Mouse (Mus musculus) gastrocnemius, postnatal 25 days (tissue): ENCODE results near the gene Gna13. TPM values are rescaled to one million over a fixed set of nuclear protein-coding genes. Genes with fewer than 3 reads are reported as not detected.

Source experiments
- DNase-seq: peaks from one replicate; pipeline ENCODE4 v3.0.0; 2022
- total RNA-seq, 2 experiments: library from RNA; stranded (reverse); gene quantifications; 1 replicate in 1 of 2; 2 replicates in 1 of 2; pipeline ENCODE4 v1.2.3; 2021

Gene Gna13
- total RNA-seq, 2 experiments from 2014 or later = 24.2 to 25.3 TPM

DNA sequence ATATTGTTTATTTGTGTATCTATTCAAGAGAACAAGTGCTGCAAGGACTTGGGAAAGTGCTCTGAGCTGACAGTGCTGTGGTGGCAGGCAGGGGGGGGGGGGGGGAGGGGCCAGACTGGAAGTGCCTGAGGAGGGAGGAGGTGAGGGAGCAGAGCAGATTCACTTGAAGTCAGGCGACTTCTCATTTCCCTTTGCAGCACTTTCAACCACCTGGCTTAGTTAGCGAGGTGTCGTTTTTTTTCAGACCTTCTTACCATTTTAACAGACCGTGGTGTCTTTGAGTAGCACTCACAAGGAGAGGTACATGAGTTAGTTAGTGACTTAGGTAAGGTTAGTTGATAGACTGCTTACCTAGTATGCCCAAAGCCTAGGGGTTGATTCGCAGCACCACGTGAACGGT, 12.8 kb downstream of the Gna13 start:
- no peak for DNase-seq

- no peak for DNase-seq
These were observed 14.0 kb downstream of the Gna13 start for GRCm38 (mm10) chr11:109376484-109377143.

GRCm38 (mm10) chr11:109377477-109377876, 14.8 kb downstream of the Gna13 start:
- DNase-seq = no peak

DNA sequence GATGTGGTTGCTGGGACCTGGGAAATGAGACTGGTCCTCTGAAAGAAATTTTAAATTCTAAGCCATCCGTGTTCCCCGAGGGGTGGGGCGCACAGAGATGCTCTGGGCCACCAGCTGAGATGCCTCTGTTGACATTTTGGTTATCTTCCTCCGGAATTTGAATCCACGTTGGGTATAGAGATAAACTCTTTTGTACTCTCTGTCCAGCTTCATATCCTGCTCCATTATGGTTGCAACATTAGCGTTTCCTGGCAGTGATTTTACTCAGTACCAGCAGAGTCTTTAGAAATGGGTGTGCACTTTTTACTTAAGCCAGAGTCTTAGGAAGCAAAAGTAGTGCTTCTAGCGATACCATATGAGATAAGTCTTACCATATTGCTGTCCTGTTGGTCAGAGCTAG, 15.4 kb downstream of the Gna13 start:
- DNase-seq = no peak

- DNase-seq = no peak
These were observed 18.0 kb downstream of the Gna13 start for GRCm38 (mm10) chr11:109380662-109381061.

DNA sequence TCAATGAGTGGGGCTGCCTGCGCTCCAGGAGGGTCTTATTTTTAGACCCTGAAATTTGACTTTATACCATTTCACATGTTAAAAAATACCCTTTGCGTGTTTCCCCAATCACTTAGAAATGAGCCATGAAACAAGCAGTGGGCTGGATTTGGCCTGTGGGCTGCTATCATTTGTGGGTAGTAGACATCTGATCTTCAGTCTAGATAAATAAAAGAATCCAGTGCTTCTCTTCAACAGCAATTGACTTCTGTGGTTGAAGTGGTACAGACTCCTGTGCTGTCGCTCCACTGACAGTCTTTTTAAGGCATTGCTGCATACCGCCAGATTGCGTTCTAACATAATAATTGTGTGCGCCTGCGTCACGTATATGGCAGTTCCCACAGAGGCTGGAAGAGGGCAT, 22.7 kb downstream of the Gna13 start:
- no peak for DNase-seq

DNA sequence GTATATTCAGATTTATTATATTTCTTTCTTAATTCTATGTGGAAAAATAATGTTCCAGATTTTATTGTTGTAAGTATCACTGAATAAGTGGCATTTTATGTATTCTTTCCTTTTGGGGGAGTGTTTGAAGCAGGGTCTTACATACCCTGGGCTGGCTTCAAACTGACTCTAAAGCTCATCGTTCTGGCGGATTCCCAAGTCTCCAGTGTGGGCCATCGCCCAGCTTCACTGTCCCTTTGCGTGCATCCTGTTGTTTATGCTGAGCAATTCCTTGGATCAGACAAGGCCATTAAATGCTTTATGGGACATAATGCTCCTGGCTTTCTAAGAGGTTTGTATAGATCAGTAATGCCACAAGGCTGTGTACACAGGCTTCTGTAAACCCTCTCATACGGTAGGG, 26.4 kb downstream of the Gna13 start:
- no peak for DNase-seq

DNA sequence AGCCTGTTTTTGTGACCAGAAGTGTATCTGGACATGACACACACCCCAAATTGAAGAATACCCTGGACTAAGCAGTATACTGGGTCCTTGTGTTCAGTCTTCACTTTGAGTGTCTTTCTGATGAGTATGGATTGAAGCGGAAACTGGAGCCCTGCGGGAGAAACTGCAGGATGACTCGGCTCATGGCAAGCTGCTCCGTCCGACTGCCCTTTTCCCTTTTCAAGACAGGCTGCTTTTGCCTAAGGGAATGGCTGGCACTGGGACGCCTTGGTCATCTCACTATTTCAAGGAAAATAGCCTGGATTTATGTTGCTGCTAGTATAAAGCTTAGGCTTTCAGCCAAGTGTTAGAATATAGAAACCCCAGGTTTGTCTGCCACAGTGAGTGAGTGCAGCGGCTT, 28.6 kb downstream of the Gna13 start:
- DNase-seq = no peak

- DNase-seq = no peak
These were observed 29.1 kb downstream of the Gna13 start for GRCm38 (mm10) chr11:109391760-109392159.

GRCm38 (mm10) chr11:109392601-109393000, 30.0 kb downstream of the Gna13 start:
- DNase-seq = no peak

- no peak for DNase-seq
These were observed 32.1 kb downstream of the Gna13 start for GRCm38 (mm10) chr11:109394758-109395157.

- DNase-seq = no peak
These were observed 32.7 kb downstream of the Gna13 start for GRCm38 (mm10) chr11:109395291-109395690.

DNA sequence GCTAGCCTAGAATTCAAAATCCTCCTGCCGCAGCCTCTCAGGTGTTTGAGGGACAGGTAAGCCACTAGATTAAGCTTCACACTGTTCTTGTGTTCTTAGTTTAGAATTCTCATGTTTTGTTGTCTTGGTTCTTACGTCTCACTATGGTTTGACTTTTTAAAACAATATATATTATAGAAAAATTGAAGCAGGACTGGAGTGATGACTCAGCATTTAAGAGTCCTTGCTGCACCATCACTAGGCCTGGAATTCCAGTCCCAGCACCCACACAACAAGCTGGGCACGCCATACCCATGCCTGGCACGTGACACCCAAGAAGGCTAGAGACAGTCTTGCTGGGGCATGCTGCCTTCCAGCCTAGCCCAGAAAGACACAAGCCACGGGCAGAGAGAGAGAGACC, 43.8 kb downstream of the Gna13 start:
- no peak for DNase-seq

DNA sequence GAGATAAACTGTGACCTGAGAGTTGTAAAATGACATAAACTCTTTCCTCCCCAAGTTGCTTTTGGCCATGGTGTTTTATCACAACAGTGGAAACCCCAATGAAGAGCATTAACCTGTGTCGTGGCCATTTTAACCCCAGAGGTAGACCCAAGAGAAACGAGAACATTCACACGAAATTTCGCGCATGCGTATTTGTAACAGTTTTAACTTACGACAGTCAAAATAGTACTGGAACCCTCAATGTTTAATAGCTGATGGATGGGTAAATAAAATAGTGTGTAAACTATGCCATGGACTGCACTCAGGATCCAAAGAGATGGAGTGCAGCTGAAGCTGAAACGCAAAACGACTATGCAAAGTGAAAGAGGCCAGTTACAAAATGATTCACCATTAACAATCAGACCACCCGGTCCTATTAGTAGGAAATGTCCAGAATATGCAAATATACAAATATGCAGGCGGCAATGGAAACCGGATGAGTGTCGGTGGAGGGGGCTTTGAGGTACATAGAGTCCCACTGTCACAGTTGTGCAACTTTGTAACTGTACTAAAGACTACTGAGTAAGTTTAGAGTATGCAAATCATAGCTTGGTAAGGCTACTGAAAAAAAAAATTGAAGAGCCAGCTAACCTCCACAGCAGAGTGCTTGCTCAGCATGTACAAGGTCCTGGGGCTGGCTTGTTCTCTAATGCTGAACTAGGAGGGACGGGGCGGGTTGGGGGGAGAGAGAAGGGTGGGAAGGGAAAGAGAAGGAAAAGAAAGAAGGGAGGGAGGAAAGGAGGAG, 47.8 kb downstream of the Gna13 start:
- no peak for DNase-seq

DNA sequence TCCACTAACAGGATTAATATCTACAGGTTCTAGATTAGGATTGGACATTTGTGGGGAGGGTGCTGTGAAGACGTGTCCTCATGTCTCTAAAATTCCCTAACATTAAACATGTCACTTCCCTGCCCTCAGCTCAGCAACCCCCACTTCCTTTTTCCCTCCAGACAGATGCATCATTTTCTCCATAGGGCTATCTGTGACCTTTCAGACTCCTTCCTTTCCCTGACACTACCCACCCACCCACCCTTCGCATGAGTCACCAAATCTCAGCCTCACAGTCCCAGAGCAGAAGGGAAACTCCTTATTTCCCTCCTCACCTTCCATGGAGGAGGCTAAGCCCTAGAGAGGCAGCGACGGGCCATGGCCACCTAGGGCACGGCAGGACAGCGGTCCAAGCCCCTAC, 51.0 kb downstream of the Gna13 start, which contains the start of gene 9930022D16Rik:
TSS of gene 9930022D16Rik (plus strand) at position 301 of the 400 bp plus-strand sequence.
- DNase-seq = no peak

DNA sequence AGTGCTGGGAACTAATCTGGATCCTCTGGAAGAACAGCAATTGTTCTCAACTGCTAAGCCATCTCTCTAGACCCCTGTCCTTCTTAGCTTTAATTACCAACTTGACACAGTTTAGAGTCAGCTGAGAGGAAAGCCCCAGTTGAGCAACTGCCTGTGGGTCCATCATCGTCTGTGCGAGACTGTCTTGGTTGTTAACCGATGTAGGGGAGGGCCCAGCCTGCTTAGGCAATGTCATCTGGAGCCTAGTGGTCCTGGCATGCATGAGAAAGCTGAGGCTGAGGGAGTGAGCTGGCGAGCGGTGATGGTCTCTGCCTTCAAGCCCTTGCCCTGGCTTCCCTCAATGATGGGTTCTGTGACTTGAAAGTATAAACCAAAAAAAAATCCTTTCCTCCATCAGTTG, 52.2 kb downstream of the Gna13 start:
- DNase-seq = no peak

- DNase-seq = no peak
These were observed 54.2 kb downstream of the Gna13 start for GRCm38 (mm10) chr11:109416709-109417420.

DNA sequence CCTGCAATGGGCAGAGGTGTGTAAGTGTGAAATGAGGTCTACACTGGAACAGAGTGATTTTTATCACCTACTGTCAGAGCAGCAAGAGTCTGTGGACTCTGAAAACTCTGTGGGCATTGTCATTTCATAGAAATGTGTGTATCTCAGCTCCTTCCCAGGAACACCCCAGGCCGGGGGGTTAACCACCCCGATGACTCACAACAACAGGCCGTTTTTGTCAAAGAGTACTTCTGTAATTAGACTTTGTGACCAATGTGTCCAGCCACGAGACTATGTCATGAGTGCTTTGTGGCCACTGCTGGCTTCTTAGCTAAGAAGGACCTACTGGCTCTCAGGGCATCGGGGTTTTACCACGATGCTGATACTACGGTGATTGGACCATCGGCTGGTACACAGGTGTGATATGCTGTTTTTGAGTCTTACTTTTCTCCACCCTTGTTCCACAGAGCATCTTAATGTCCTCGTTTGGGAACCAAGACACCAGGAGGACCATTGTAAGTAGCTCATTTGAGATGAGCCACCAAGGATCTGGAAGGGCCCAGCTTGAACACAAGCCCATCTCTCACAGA, 54.9 kb downstream of the Gna13 start:
- DNase-seq = no peak

GRCm38 (mm10) chr11:109419461-109419860, 56.8 kb downstream of the Gna13 start:
- no peak for DNase-seq

- no peak for DNase-seq
These were observed 57.4 kb downstream of the Gna13 start for GRCm38 (mm10) chr11:109419961-109420566.

GRCm38 (mm10) chr11:109420567-109420962, 57.9 kb downstream of the Gna13 start:
- DNase-seq = no peak

- no peak for DNase-seq
These were observed 58.6 kb downstream of the Gna13 start for GRCm38 (mm10) chr11:109421205-109421604.
